Mouse (Mus musculus) liver, postnatal 0 days (tissue): ENCODE measurements around the gene Ndufaf7. TPM values are rescaled to one million over a fixed set of nuclear protein-coding genes. Genes with fewer than 3 reads are reported as not detected.

Source experiments
- ATAC-seq: fragments of 200-750 bp; cut with Nextera tagmentation; 2 replicates; pipeline ENCODE4 v1.8.0; 2017; ENCODE audit warnings: mild to moderate bottlenecking, moderate library complexity
- DNase-seq: peaks from one replicate; pipeline ENCODE4 v3.0.0-alpha.2; 2016
- H3K27ac ChIP-seq: fragments of 300-500 bp; sonication (generic); 2 replicates; pipeline ENCODE4 v1.5.1; 2014; ENCODE audit warnings: antibody characterized with exemption, moderate library complexity, mild to moderate bottlenecking, low read depth
- H3K27me3 ChIP-seq: fragments of 300-500 bp; sonication (generic); 2 replicates; pipeline ENCODE4 v1.6.1; 2014; ENCODE audit warnings: low read length, control low read depth, mixed read lengths; ENCODE audit not compliant: insufficient read depth
- H3K36me3 ChIP-seq: fragments of 300-500 bp; sonication (generic); replicated peaks from 2 replicates; pipeline ENCODE4 v1.6.1; 2014; ENCODE audit warnings: mild to moderate bottlenecking, control low read depth, low read length, moderate library complexity, mixed read lengths; ENCODE audit not compliant: insufficient read depth
- H3K4me1 ChIP-seq: fragments of 300-500 bp; sonication (generic); 2 replicates; pipeline ENCODE4 v1.6.1; 2014; ENCODE audit warnings: antibody characterized with exemption, mild to moderate bottlenecking, control low read depth; ENCODE audit not compliant: insufficient read depth
- H3K4me2 ChIP-seq: fragments of 300-500 bp; sonication (generic); 2 replicates; pipeline ENCODE4 v1.6.1; 2014; ENCODE audit warnings: low read depth, mild to moderate bottlenecking, low read length, moderate library complexity, mixed read lengths
- H3K4me3 ChIP-seq: fragments of 300-500 bp; sonication (generic); 2 replicates; pipeline ENCODE4 v1.5.1; 2014; ENCODE audit warnings: low read depth, low read length
- H3K9ac ChIP-seq: fragments of 300-500 bp; sonication (generic); replicated peaks from 2 replicates; pipeline ENCODE4 v1.6.1; 2014; ENCODE audit warnings: mild to moderate bottlenecking, moderate library complexity
- H3K9me3 ChIP-seq: fragments of 300-500 bp; sonication (generic); 2 replicates; pipeline ENCODE4 v1.6.1; 2016; ENCODE audit warnings: mild to moderate bottlenecking, control low read depth, low read length, mixed read lengths
- CTCF ChIP-seq: sonication (generic); IDR thresholded peaks from 2 replicates; pipeline ENCODE4 v1.5.1; 2016; ENCODE audit warnings: antibody characterized with exemption, low read depth
- EP300 ChIP-seq: IDR thresholded peaks from 2 replicates; pipeline ENCODE4 v1.6.1; 2016; ENCODE audit warnings: antibody characterized with exemption, low read depth, mild to moderate bottlenecking
- WGBS: fragments of 180-500 bp; shearing (Covaris S2); extraction: QIAGEN DNeasy Blood & Tissue Kit; methylation state at CpG from one replicate; pipeline ENCODE4 v1.1.7; 2014; ENCODE audit not compliant: insufficient replicate concordance; 5-methylcytosine and 5-hydroxymethylcytosine counted together
- polyA plus RNA-seq: library from polyadenylated mRNA; unstranded; fragments of >200 nt; fragmentation: Nextera tagmentation; extraction: Ambion mirVana; gene quantifications from 2 replicates; pipeline ENCODE4 v1.2.1, GENCODE M21; 2015

Ndufaf7 gene
- polyA plus RNA-seq, 1 experiment from 2014 or later, result 22.2 TPM

DNA sequence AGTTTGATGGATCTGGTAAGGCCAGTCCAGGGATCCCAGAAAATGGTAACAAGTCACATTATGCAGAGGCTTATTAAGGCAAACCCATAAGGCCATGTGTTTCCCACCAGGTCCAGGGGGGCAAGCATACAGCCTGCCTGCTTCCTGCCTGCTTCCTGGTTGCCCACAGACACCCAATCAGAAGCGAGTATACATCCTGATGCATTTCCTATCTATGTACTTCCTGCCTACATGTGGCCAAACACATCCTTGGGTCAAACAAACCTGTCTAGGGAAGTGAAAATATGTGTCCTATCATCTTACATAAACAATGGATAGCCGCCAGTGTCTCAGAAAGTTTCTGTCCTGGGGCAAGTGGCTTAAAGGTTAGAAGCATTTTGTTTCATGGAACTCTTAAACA is 33.8 kb upstream of the Ndufaf7 start:
- no peak for DNase-seq
- Histone ChIP-seq H3K4me2 (no peak overlapping the region), H3K36me3 (no peaks in the 10 kb centered on the region), H3K9me3 (no peaks in the 10 kb centered on the region), H3K4me3 (no peak overlapping the region), H3K9ac (no peak overlapping the region), H3K4me1 (no peaks in the 10 kb centered on the region), H3K27me3 (no peaks in the 10 kb centered on the region), H3K27ac (no peak overlapping the region)
- WGBS, result 67% methylated on average over 2 of the region's 2 CpGs
- no peak for ATAC-seq
- TF ChIP-seq CTCF, result no peak
- no peak for TF ChIP-seq EP300

DNA sequence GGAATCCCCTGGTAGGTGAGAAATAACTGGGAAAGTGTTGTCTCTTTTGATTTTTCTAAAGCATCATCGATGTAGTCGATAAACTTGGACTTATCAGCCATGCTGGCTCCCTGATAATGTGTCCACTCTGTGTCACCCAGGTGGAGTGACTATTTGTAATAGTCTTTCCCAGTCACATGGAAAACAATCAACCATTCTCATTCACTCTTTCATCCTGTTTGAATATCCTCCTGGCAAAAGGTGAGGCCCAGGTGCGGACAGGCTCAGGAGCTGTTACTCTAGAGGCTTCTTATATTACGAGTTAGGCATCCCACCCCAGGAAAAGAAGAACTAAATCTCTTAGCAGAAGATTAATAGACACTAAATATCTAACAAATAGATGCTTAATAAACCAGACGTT is 30.0 kb upstream of the Ndufaf7 start, which contains the start of gene Sult6b1:
TSS of gene Sult6b1 (minus strand) at position 101 of the 400 bp plus-strand sequence.
- ATAC-seq (no peak), DNase-seq (no peak)
- Histone ChIP-seq H3K27ac (no peak within 1 kb of the TSS), H3K9me3 (no peaks in the 10 kb centered on the region), H3K27me3 (no peaks in the 10 kb centered on the region), H3K4me1 (no peaks in the 10 kb centered on the region), H3K9ac (no peak within 1 kb of the TSS), H3K36me3 (no peaks in the 10 kb centered on the region), H3K4me2 (no peak within 1 kb of the TSS), H3K4me3 (no peak within 1 kb of the TSS)
- 77% methylated on average over 5 of the region's 5 CpGs for WGBS
- TF ChIP-seq EP300, result no peak
- TF ChIP-seq CTCF, result no peak

DNA sequence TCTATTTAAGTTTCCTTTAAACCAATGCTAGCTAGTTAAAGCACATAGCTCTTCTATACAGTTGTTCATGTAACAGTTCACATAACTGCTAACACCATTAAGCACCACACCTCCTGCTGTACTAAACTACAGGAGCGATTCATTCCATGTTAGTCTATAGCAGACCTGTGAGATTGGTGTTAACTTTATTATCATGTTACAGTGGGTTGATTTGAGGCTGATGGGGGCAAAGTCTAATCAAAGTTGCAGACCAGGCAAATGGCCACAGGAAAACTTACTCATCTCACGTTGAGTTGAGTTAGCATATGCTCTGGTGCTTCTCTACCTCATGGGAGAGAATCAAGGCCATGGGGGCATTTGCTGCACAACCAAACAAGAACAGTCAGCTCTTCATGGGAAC is 27.6 kb upstream of the Ndufaf7 start:
- Histone ChIP-seq H3K4me2 (no peak overlapping the region), H3K4me1 (0 out of 2 replicates have a peak, but pooled peaks cover 3% of the 10 kb centered on the region), H3K4me3 (no peak overlapping the region), H3K9me3 (no peaks in the 10 kb centered on the region), H3K27ac (no peak overlapping the region), H3K9ac (no peak overlapping the region), H3K27me3 (no peaks in the 10 kb centered on the region), H3K36me3 (no peaks in the 10 kb centered on the region)
- 65% methylated on average over 2 of the region's 2 CpGs for WGBS
- TF ChIP-seq CTCF (no peak), EP300 (no peak)
- ATAC-seq (no peak), DNase-seq (no peak)

DNA sequence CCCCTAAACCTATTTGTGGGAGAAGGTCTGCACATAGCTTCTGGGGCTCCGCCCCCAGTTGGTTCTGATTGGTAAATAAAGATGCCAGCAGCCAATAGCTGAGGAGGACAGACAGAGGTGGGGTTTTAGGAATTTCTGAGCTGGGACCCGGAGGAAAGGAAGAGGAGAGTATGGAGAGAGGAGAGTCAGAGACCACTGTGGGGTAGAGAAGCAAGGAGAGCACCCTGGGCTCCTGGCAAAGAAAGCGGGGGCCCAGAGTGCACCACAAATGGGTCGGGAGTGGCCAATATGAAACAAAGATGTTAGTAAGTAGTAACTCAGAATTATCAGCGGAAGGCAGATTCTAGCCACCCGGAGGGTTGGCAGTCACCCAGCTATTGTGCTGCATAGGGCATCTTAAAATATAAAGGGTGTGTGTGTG is 24.1 kb upstream of the Ndufaf7 start:
- DNase-seq (peak; percentile 53), ATAC-seq (peak; percentile 9; the same call in 1 of the 2 replicates)
- no peak for TF ChIP-seq CTCF
- TF ChIP-seq EP300, result 0 out of 2 replicates have a peak, but pooled peaks have one; percentile 17
- H3K4me3 ChIP-seq, result peak overlapping the region; percentile 33
- H3K9ac ChIP-seq, result peak overlapping the region; percentile 2; the same call in 1 of the 2 replicates
- no peak overlapping the region for H3K27ac ChIP-seq
- H3K36me3 ChIP-seq, result no peaks in the 10 kb centered on the region
- no peaks in the 10 kb centered on the region for H3K27me3 ChIP-seq
- WGBS, result 20% methylated on average over 6 of the region's 6 CpGs
- no peaks in the 10 kb centered on the region for H3K9me3 ChIP-seq
- peak overlapping the region; percentile 53 for H3K4me2 ChIP-seq
- H3K4me1 ChIP-seq, result peaks cover 18% of the 10 kb centered on the region

DNA sequence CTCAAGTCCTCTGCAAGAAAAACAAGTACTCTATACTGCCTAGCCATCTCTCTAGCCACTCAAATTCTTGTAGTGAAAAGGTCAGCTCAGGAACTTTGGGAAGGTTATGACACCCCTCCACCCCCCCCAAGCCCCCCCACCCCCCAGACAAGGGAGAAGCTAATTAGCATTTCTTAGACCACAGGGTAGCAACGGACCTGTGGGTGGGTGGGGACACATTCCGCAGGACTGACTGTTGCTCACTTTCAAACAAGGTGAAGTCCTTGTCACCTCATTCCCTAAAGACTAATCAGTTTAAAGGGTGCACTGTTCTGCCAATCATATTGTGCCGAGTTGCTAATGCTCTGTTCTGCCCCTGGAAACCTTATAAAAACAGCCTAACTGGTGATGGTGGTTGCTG is 23.0 kb upstream of the Ndufaf7 start:
- H3K9ac ChIP-seq, result no peak overlapping the region
- peaks cover 18% of the 10 kb centered on the region for H3K4me1 ChIP-seq
- 75% methylated on average over 3 of the region's 3 CpGs for WGBS
- no peak overlapping the region for H3K4me2 ChIP-seq
- H3K9me3 ChIP-seq, result no peaks in the 10 kb centered on the region
- ATAC-seq (no peak), DNase-seq (no peak)
- peaks cover 8% of the 10 kb centered on the region; the same call in 1 of the 2 replicates for H3K36me3 ChIP-seq
- TF ChIP-seq CTCF (no peak), EP300 (no peak)
- H3K4me3 ChIP-seq, result no peak overlapping the region
- H3K27me3 ChIP-seq, result no peaks in the 10 kb centered on the region
- no peak overlapping the region for H3K27ac ChIP-seq

DNA sequence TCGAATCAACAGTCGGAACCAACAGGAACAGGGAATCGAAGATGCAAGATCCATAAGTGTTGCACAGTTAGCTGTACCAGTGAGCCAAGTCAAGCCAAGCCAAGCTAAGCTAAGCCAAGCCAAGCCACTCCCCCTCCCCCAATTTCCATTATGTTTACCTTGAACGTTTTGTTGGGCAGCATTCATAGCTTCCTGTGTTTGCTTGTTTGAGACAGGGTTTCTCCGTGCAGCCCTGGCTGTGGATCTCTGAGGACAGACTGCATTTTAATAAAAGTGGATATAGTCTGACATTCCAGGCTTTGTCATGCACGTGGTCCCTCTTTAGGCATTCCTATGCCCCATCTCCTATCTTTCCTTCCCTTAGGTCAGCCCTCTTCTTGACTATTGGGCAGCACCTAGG is 21.2 kb upstream of the Ndufaf7 start:
- peak overlapping the region; percentile 87 for H3K4me2 ChIP-seq
- peak overlapping the region; percentile 87 for H3K27ac ChIP-seq
- H3K36me3 ChIP-seq, result peaks cover 18% of the 10 kb centered on the region
- no peaks in the 10 kb centered on the region for H3K9me3 ChIP-seq
- no peaks in the 10 kb centered on the region for H3K27me3 ChIP-seq
- WGBS, result 49% methylated on average over 6 of the region's 6 CpGs
- H3K9ac ChIP-seq, result peak overlapping the region; percentile 80; the same call in 1 of the 2 replicates
- ATAC-seq (no peak), DNase-seq (no peak)
- no peak for TF ChIP-seq CTCF
- TF ChIP-seq EP300, result no peak
- peak overlapping the region; percentile 70 for H3K4me3 ChIP-seq
- H3K4me1 ChIP-seq, result peaks cover 18% of the 10 kb centered on the region

DNA sequence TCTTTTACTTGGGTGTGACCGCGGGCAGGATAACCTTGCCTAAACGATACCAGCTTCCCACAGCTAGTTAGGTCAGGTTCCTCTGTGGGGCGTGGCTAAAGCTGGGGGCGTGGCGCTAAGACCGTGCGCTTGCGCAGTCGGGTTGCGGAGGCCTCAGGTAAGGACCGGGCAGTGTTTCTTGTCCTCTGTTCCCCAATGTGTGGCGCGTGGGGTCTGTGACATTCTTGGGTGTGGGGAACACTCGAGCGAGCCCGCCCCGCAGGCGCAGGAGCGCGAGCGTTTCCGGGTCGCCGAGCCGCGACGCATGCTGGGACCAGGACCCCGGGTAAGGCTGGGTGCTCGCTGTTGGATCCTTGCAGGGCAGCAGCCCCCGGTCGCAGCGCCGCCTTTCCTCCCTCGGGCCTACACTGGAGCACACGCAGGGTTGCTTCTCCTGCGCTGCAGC is 20.5 kb upstream of the Ndufaf7 start, which contains the start of gene Cebpzos:
TSS of gene Cebpzos (plus strand) at position 132 of the 445 bp plus-strand sequence.
- no peaks in the 10 kb centered on the region for H3K27me3 ChIP-seq
- no peak for TF ChIP-seq EP300
- no peak for TF ChIP-seq CTCF
- WGBS, result under 1% methylated on average over 37 of the region's 37 CpGs
- H3K9me3 ChIP-seq, result no peaks in the 10 kb centered on the region
- ATAC-seq (peak; percentile 91), DNase-seq (peak; percentile 96)
- peaks cover 18% of the 10 kb centered on the region for H3K4me1 ChIP-seq
- H3K4me2 ChIP-seq, result peak within 1 kb of the TSS; percentile 87
- H3K27ac ChIP-seq, result peak within 1 kb of the TSS; percentile 87
- peak within 1 kb of the TSS; percentile 70 for H3K4me3 ChIP-seq
- H3K36me3 ChIP-seq, result peaks cover 22% of the 10 kb centered on the region
- H3K9ac ChIP-seq, result peak within 1 kb of the TSS; percentile 80
